Mouse (Mus musculus) liver, embryonic 14.5 days (tissue): ENCODE results near the gene Myom3. TPM values are rescaled to one million over a fixed set of nuclear protein-coding genes. Genes with fewer than 3 reads are reported as not detected.

Experiments used
- ATAC-seq: fragments of 200-750 bp; cut with Nextera tagmentation; 2 replicates; pipeline ENCODE4 v1.8.0; 2017; ENCODE audit warnings: moderate number of reproducible peaks, mild to moderate bottlenecking, moderate library complexity; ENCODE audit not compliant: insufficient read depth
- DNase-seq, 3 experiments: peaks; one replicate each; pipeline ENCODE4 v3.0.0-alpha.2; 2012 to 2013; ENCODE audit warnings: low read depth in 3 of 3, low spot score in 3 of 3
- H3K27ac ChIP-seq: fragments of 300-500 bp; sonication (generic); 2 replicates; pipeline ENCODE4 v1.5.1; 2014; ENCODE audit warnings: moderate library complexity, mild to moderate bottlenecking, control low read depth, inconsistent platforms
- H3K27me3 ChIP-seq: fragments of 300-500 bp; sonication (generic); 2 replicates; pipeline ENCODE4 v1.6.1; 2014; ENCODE audit warnings: mild to moderate bottlenecking, low read length, moderate library complexity; ENCODE audit not compliant: control insufficient read depth, insufficient read depth
- H3K36me3 ChIP-seq: fragments of 300-500 bp; sonication (generic); replicated peaks from 2 replicates; pipeline ENCODE4 v1.6.1; 2014; ENCODE audit warnings: low read depth; ENCODE audit not compliant: control insufficient read depth, insufficient read depth
- H3K4me1 ChIP-seq, 2 experiments: fragments of 200-500 bp in 1 of 2; fragments of 300-500 bp in 1 of 2; sonication (generic) in 1 of 2; replicated peaks; 2 replicates each; pipeline ENCODE4 v1.6.1; 2012 to 2014; ENCODE audit warnings: antibody characterized with exemption in 1 of 2, inconsistent platforms in 1 of 2, low read length in 1 of 2; ENCODE audit not compliant: control insufficient read depth in 2 of 2, insufficient read depth in 2 of 2
- H3K4me2 ChIP-seq: fragments of 300-500 bp; sonication (generic); 2 replicates; pipeline ENCODE4 v1.6.1; 2014; ENCODE audit warnings: low read depth, mild to moderate bottlenecking, control low read depth, moderate library complexity
- H3K4me3 ChIP-seq, 2 experiments: fragments of 200-500 bp in 1 of 2; fragments of 300-500 bp in 1 of 2; sonication (generic) in 1 of 2; 2 replicates each; pipeline ENCODE4 v1.5.1; 2012 to 2014; ENCODE audit warnings: low read depth in 2 of 2, low read length in 2 of 2, mild to moderate bottlenecking in 2 of 2, control low read depth in 1 of 2, inconsistent platforms in 1 of 2, moderate library complexity in 1 of 2; ENCODE audit not compliant: insufficient read depth in 1 of 2
- H3K9ac ChIP-seq: fragments of 300-500 bp; sonication (generic); replicated peaks from 2 replicates; pipeline ENCODE4 v1.6.1; 2014; ENCODE audit warnings: mild to moderate bottlenecking, control low read depth, moderate library complexity
- H3K9me3 ChIP-seq: fragments of 300-500 bp; sonication (generic); 2 replicates; pipeline ENCODE4 v1.6.1; 2016; ENCODE audit warnings: low read length, mixed read lengths; ENCODE audit not compliant: control insufficient read depth
- CTCF ChIP-seq: IDR thresholded peaks from 2 replicates; pipeline ENCODE4 v1.5.1; 2016; ENCODE audit warnings: antibody characterized with exemption, low read depth, control low read depth
- EP300 ChIP-seq: IDR thresholded peaks from 2 replicates; pipeline ENCODE4 v1.6.1; 2016; ENCODE audit warnings: antibody characterized with exemption, low read depth
- WGBS: fragments of 180-500 bp; shearing (Covaris S2); extraction: QIAGEN DNeasy Blood & Tissue Kit; methylation state at CpG from one replicate; pipeline ENCODE4 v1.1.7; 2014; ENCODE audit not compliant: insufficient replicate concordance; 5-methylcytosine and 5-hydroxymethylcytosine counted together
- polyA plus RNA-seq, 2 experiments: library from polyadenylated mRNA; depleted of rRNA in 1 of 2; stranded (reverse) in 1 of 2; unstranded in 1 of 2; fragments of >200 nt; fragmentation: Nextera tagmentation in 1 of 2; extraction: Ambion mirVana in 1 of 2; gene quantifications; 2 replicates each; pipeline versions ENCODE4 v1.2.1 to v1.2.3; 2012 to 2014

Myom3 gene
- polyA plus RNA-seq, 2 experiments = 0.04 to 0.06 TPM

GRCm38 (mm10) chr4:135744726-135745448, 14.6 kb upstream of the Myom3 start:
- H3K27ac ChIP-seq = no peak overlapping the region
- H3K4me2 ChIP-seq = no peak overlapping the region
- TF ChIP-seq EP300 (no peak), CTCF (no peak)
- no peaks in the 10 kb centered on the region for H3K36me3 ChIP-seq
- no peak for ATAC-seq
- no peaks in the 10 kb centered on the region for H3K27me3 ChIP-seq
- H3K4me3 ChIP-seq = no peak overlapping the region
- WGBS = 61% methylated on average over 16 of the region's 16 CpGs
- H3K9me3 ChIP-seq = no peaks in the 10 kb centered on the region
- DNase-seq = no peak
- no peak overlapping the region for H3K9ac ChIP-seq
- peaks cover 5% of the 10 kb centered on the region in 2 experiments for H3K4me1 ChIP-seq

- DNase-seq (no peak), ATAC-seq (no peak)
- WGBS = 48% methylated on average over 10 of the region's 10 CpGs
- Histone ChIP-seq H3K27ac (no peak overlapping the region), H3K27me3 (no peaks in the 10 kb centered on the region), H3K36me3 (no peaks in the 10 kb centered on the region), H3K9ac (no peak overlapping the region), H3K4me3 (no peak overlapping the region), H3K9me3 (no peaks in the 10 kb centered on the region), H3K4me1 (no peaks in the 10 kb centered on the region; a peak in 2 of 4 replicates), H3K4me2 (no peak overlapping the region)
- TF ChIP-seq EP300 (no peak), CTCF (no peak)
Measured at GRCm38 (mm10) chr4:135745613-135746012, 13.9 kb upstream of the Myom3 start.

- ATAC-seq = no peak
- TF ChIP-seq CTCF = peak; percentile 55
- no peak for TF ChIP-seq EP300
- WGBS = 63% methylated on average over 8 of the region's 8 CpGs
- no peak overlapping the region for H3K4me2 ChIP-seq
- H3K36me3 ChIP-seq = no peaks in the 10 kb centered on the region
- no peak for DNase-seq
- H3K27me3 ChIP-seq = no peaks in the 10 kb centered on the region
- no peak overlapping the region for H3K27ac ChIP-seq
- H3K4me3 ChIP-seq = no peak overlapping the region
- H3K9ac ChIP-seq = no peak overlapping the region
- no peaks in the 10 kb centered on the region for H3K9me3 ChIP-seq
- H3K4me1 ChIP-seq = no peaks in the 10 kb centered on the region
Measured at GRCm38 (mm10) chr4:135750896-135751295, 8.6 kb upstream of the Myom3 start.

GRCm38 (mm10) chr4:135752106-135752778, 7.3 kb upstream of the Myom3 start:
- Histone ChIP-seq H3K36me3 (no peaks in the 10 kb centered on the region), H3K27me3 (no peaks in the 10 kb centered on the region), H3K9ac (no peak overlapping the region), H3K9me3 (no peaks in the 10 kb centered on the region), H3K27ac (no peak overlapping the region), H3K4me3 (no peak overlapping the region), H3K4me2 (no peak overlapping the region), H3K4me1 (no peaks in the 10 kb centered on the region)
- WGBS = 44% methylated on average over 7 of the region's 7 CpGs
- DNase-seq (no peak), ATAC-seq (no peak)
- TF ChIP-seq CTCF (no peak), EP300 (no peak)

GRCm38 (mm10) chr4:135752779-135753164, 6.7 kb upstream of the Myom3 start:
- no peaks in the 10 kb centered on the region for H3K9me3 ChIP-seq
- no peak for TF ChIP-seq EP300
- no peak for TF ChIP-seq CTCF

More at GRCm38 (mm10) chr4:135752779-135753164, 6.7 kb upstream of the Myom3 start:
- Histone ChIP-seq H3K4me1 (no peaks in the 10 kb centered on the region), H3K27ac (no peak overlapping the region), H3K36me3 (no peaks in the 10 kb centered on the region), H3K27me3 (no peaks in the 10 kb centered on the region), H3K4me2 (no peak overlapping the region), H3K4me3 (no peak overlapping the region), H3K9ac (no peak overlapping the region)
- ATAC-seq = peak; percentile 43; the same call in 1 of the 2 replicates
- 47% methylated on average over 8 of the region's 8 CpGs for WGBS
- DNase-seq = no peak
